ENCODE assay signal across 13 mouse cellular contexts in genomic region chr19:6299003-6299402, GRCm38 (mm10). TPM values are rescaled to one million over a fixed set of nuclear protein-coding genes. Genes with fewer than 3 reads are reported as not detected.
A peak's percentile ranks its signal among the peaks of the same experiment; 100 is the strongest.
DNase-seq lines count a peak whose midpoint lies in the region; ATAC-seq and TF ChIP-seq lines count a peak whose summit lies in the region.
"Had no signal": no experiment of that assay in that cellular context is flagged by ENCODE, and none has a peak within 500 bp of the region (broad histone marks: within the 10 kb centered on the region; RNA-seq: fewer than 3 reads in every experiment).

No protein-coding gene starts in this region.

- peak overlapping the region; percentile 10; the same call in 1 of the 2 replicates for H3K27ac ChIP-seq in kidney, adult 2 months (ENCODE audit: insufficient read depth, low read depth, low read length)
- H3K27ac ChIP-seq in liver, embryonic 13.5 days, result peak overlapping the region; percentile 94
- H3K27ac ChIP-seq in midbrain, embryonic 13.5 days, result no peak overlapping the region
- H3K27ac ChIP-seq: forebrain, embryonic 13.5 days had no signal

- peak overlapping the region; percentile 45 for H3K4me3 ChIP-seq in erythroblast, embryonic 14.5 days (replicated peaks)
- no peak overlapping the region for H3K4me3 ChIP-seq in kidney, adult 2 months (ENCODE audit: insufficient read depth, low read depth, low read length)
- 0 out of 2 replicates have a peak overlapping the region, but pooled peaks have one; percentile 12 for H3K4me3 ChIP-seq in liver, embryonic 13.5 days (replicated peaks)
- no peak overlapping the region for H3K4me3 ChIP-seq in midbrain, embryonic 13.5 days (replicated peaks)
- H3K4me3 ChIP-seq: forebrain, embryonic 13.5 days; midbrain, embryonic 10.5 days had no signal

- H3K9ac ChIP-seq in liver, embryonic 13.5 days, result peak overlapping the region; percentile 68
- H3K9ac ChIP-seq in midbrain, embryonic 13.5 days (replicated peaks), result no peak overlapping the region
- H3K9ac ChIP-seq: forebrain, embryonic 13.5 days had no signal

- 50% methylated on average over 4 of the region's 4 CpGs for WGBS in kidney, adult 2 months
- 65% methylated on average over 4 of the region's 4 CpGs for WGBS in liver, embryonic 13.5 days (ENCODE audit: insufficient replicate concordance)
- WGBS in midbrain, embryonic 13.5 days, result 90% methylated on average over 4 of the region's 4 CpGs

- no peak for TF ChIP-seq CTCF in kidney, adult 2 months (conservative IDR thresholded peaks at IDR 0.05; ENCODE audit: insufficient read depth, insufficient read length, low read depth, low read length)

- H3K9me3 ChIP-seq in erythroblast, embryonic 14.5 days (ENCODE audit: control insufficient read depth, low read length), result no peaks in the 10 kb centered on the region
- no peaks in the 10 kb centered on the region for H3K9me3 ChIP-seq in liver, embryonic 13.5 days (replicated peaks)
- no peaks in the 10 kb centered on the region for H3K9me3 ChIP-seq in midbrain, embryonic 13.5 days
- H3K9me3 ChIP-seq: forebrain, embryonic 13.5 days; G1E; midbrain, embryonic 10.5 days had no signal

- H3K4me1 ChIP-seq in erythroblast, embryonic 14.5 days (ENCODE audit: control insufficient read depth), result peaks cover 97% of the 10 kb centered on the region
- H3K4me1 ChIP-seq in kidney, adult 2 months (ENCODE audit: control insufficient read depth, insufficient read depth, low read length), result peaks cover 3% of the 10 kb centered on the region; the same call in 1 of the 2 replicates
- H3K4me1 ChIP-seq in liver, embryonic 13.5 days (replicated peaks), result peaks cover 93% of the 10 kb centered on the region
- H3K4me1 ChIP-seq in midbrain, embryonic 13.5 days (replicated peaks), result 0 out of 2 replicates have a peak, but pooled peaks cover 3% of the 10 kb centered on the region
- H3K4me1 ChIP-seq: forebrain, embryonic 13.5 days had no signal

- no peak for ATAC-seq in erythroblast, adult 5-6 weeks (replicated peaks; ENCODE audit: low FRiP score, poor library complexity, severe bottlenecking)
- ATAC-seq in liver, embryonic 13.5 days (ENCODE audit: low read depth), result no peak
- no peak for ATAC-seq in midbrain, embryonic 13.5 days
- ATAC-seq: forebrain, embryonic 13.5 days; hindbrain, embryonic 16.5 days had no signal

- no peak for DNase-seq in kidney, adult 2 months
- DNase-seq in kidney, adult 8-10 months, result no peak
- DNase-seq in 416B (ENCODE audit: low read depth), result peak; percentile 19
- no peak for DNase-seq in liver, embryonic 13.5 days
- DNase-seq in embryo, embryonic 10 days (ENCODE audit: low spot score), result no peak
- DNase-seq: cerebellum, adult 8-10 months had no signal

- H3K36me3 ChIP-seq in erythroblast, embryonic 14.5 days (ENCODE audit: control insufficient read depth), result peaks cover 84% of the 10 kb centered on the region
- H3K36me3 ChIP-seq in kidney, adult 2 months (ENCODE audit: control insufficient read depth, insufficient read depth, low read length), result 0 out of 2 replicates have a peak, but pooled peaks cover 2% of the 10 kb centered on the region
- H3K36me3 ChIP-seq in liver, embryonic 13.5 days, result peaks cover 65% of the 10 kb centered on the region
- H3K36me3 ChIP-seq in midbrain, embryonic 13.5 days, result peaks cover 68% of the 10 kb centered on the region

- no peaks in the 10 kb centered on the region for H3K27me3 ChIP-seq in erythroblast, embryonic 14.5 days (ENCODE audit: control insufficient read depth)
- no peaks in the 10 kb centered on the region for H3K27me3 ChIP-seq in kidney, adult 2 months (replicated peaks; ENCODE audit: control insufficient read depth, insufficient read depth, low read length)
- no peaks in the 10 kb centered on the region for H3K27me3 ChIP-seq in liver, embryonic 13.5 days
- H3K27me3 ChIP-seq in midbrain, embryonic 13.5 days, result no peaks in the 10 kb centered on the region
- H3K27me3 ChIP-seq: forebrain, embryonic 13.5 days had no signal

- peak overlapping the region; percentile 56 for H3K4me2 ChIP-seq in liver, embryonic 13.5 days
- no peak overlapping the region for H3K4me2 ChIP-seq in midbrain, embryonic 13.5 days (replicated peaks)
- H3K4me2 ChIP-seq: forebrain, embryonic 13.5 days had no signal

- no peak for TF ChIP-seq POLR2A in kidney, adult 2 months (IDR thresholded peaks at IDR 0.05; ENCODE audit: low read depth, low read length)

RNA-seq across cellular contexts. Expression of gene Cdc42bpg, which starts 7.3 kb away (rescaled TPM):
- polyA plus RNA-seq in erythroblast, embryonic 14.5 days (2012), result 0.62 and 0.69 TPM in 2 replicates
- 0.21 TPM in 1 of 2 replicates, not detected in the other for total RNA-seq in erythroblast, adult 5-6 weeks (2015; ENCODE audit: low replicate concordance)
- total RNA-seq in erythroblast, adult 5-6 weeks (2017; ENCODE audit: low replicate concordance), result 0.17 and 0.70 TPM in 2 replicates
- 26.6 and 31.1 TPM in 2 replicates for polyA plus RNA-seq in kidney, adult 2 months (2012; rRNA removed)
- polyA plus RNA-seq in liver, embryonic 13.5 days (2015; fragmentation: Nextera tagmentation; extraction: Ambion mirVana), result 0.14 and 0.16 TPM in 2 replicates
- polyA plus RNA-seq in midbrain, embryonic 13.5 days (2015; fragmentation: Nextera tagmentation; extraction: Ambion mirVana), result 0.39 and 0.46 TPM in 2 replicates

RNA-seq across cellular contexts. Expression of gene Ehd1, which starts 22.5 kb away (rescaled TPM):
- 31.6 and 32.9 TPM in 2 replicates for polyA plus RNA-seq in erythroblast, embryonic 14.5 days (2012)
- total RNA-seq in erythroblast, adult 5-6 weeks (2015; ENCODE audit: low replicate concordance), result 12.7 and 13.2 TPM in 2 replicates
- 25.8 and 25.9 TPM in 2 replicates for total RNA-seq in erythroblast, adult 5-6 weeks (2017; ENCODE audit: low replicate concordance)
- 224 and 317 TPM in 2 replicates for polyA plus RNA-seq in kidney, adult 2 months (2012; rRNA removed)
- polyA plus RNA-seq in liver, embryonic 13.5 days (2015; fragmentation: Nextera tagmentation; extraction: Ambion mirVana), result 68.8 and 72.6 TPM in 2 replicates
- polyA plus RNA-seq in midbrain, embryonic 13.5 days (2015; fragmentation: Nextera tagmentation; extraction: Ambion mirVana), result 89.7 and 93.8 TPM in 2 replicates

RNA-seq across cellular contexts. Expression of gene Men1, which starts 35.8 kb away (rescaled TPM):
- 6.4 and 8.3 TPM in 2 replicates for polyA plus RNA-seq in erythroblast, embryonic 14.5 days (2012)
- total RNA-seq in erythroblast, adult 5-6 weeks (2015; ENCODE audit: low replicate concordance), result 6.0 and 7.3 TPM in 2 replicates
- total RNA-seq in erythroblast, adult 5-6 weeks (2017; ENCODE audit: low replicate concordance), result 2.5 and 9.6 TPM in 2 replicates
- polyA plus RNA-seq in kidney, adult 2 months (2012; rRNA removed), result 49.5 and 63.2 TPM in 2 replicates
- 26.3 and 29.9 TPM in 2 replicates for polyA plus RNA-seq in liver, embryonic 13.5 days (2015; fragmentation: Nextera tagmentation; extraction: Ambion mirVana)
- polyA plus RNA-seq in midbrain, embryonic 13.5 days (2015; fragmentation: Nextera tagmentation; extraction: Ambion mirVana), result 74.4 and 81.1 TPM in 2 replicates

RNA-seq across cellular contexts. Expression of gene Map4k2, which starts 41.9 kb away (rescaled TPM):
- polyA plus RNA-seq in erythroblast, embryonic 14.5 days (2012), result 1.2 and 2.1 TPM in 2 replicates
- 21.5 and 30.0 TPM in 2 replicates for total RNA-seq in erythroblast, adult 5-6 weeks (2015; ENCODE audit: low replicate concordance)
- total RNA-seq in erythroblast, adult 5-6 weeks (2017; ENCODE audit: low replicate concordance), result 14.5 and 21.1 TPM in 2 replicates
- 92.3 and 145 TPM in 2 replicates for polyA plus RNA-seq in kidney, adult 2 months (2012; rRNA removed)
- 4.5 and 5.8 TPM in 2 replicates for polyA plus RNA-seq in liver, embryonic 13.5 days (2015; fragmentation: Nextera tagmentation; extraction: Ambion mirVana)
- 13.6 and 17.1 TPM in 2 replicates for polyA plus RNA-seq in midbrain, embryonic 13.5 days (2015; fragmentation: Nextera tagmentation; extraction: Ambion mirVana)

RNA-seq across cellular contexts. Expression of gene Atg2a, which starts 57.5 kb away (rescaled TPM):
- 5.6 and 6.0 TPM in 2 replicates for polyA plus RNA-seq in erythroblast, embryonic 14.5 days (2012)
- total RNA-seq in erythroblast, adult 5-6 weeks (2015; ENCODE audit: low replicate concordance), result 32.4 and 33.4 TPM in 2 replicates
- 32.2 and 39.0 TPM in 2 replicates for total RNA-seq in erythroblast, adult 5-6 weeks (2017; ENCODE audit: low replicate concordance)
- polyA plus RNA-seq in kidney, adult 2 months (2012; rRNA removed), result 27.4 and 33.2 TPM in 2 replicates
- 4.1 and 4.8 TPM in 2 replicates for polyA plus RNA-seq in liver, embryonic 13.5 days (2015; fragmentation: Nextera tagmentation; extraction: Ambion mirVana)
- 11.4 and 12.4 TPM in 2 replicates for polyA plus RNA-seq in midbrain, embryonic 13.5 days (2015; fragmentation: Nextera tagmentation; extraction: Ambion mirVana)

Comparison
In these comparisons a context has a peak if more than half of its experiments do, and no peak if none do; other contexts are left out.
1. H3K4me3 ChIP-seq: peak in erythroblast, embryonic 14.5 days (single experiment) and liver, embryonic 13.5 days (single experiment); none in kidney, adult 2 months (single experiment) and midbrain, embryonic 13.5 days (single experiment).
2. RNA of gene Cdc42bpg, which starts 7.3 kb away (polyA plus RNA-seq): 26.6 to 31.1 TPM in kidney, adult 2 months; 0.62 to 0.69 TPM in erythroblast, embryonic 14.5 days, 0.39 to 0.46 TPM in midbrain, embryonic 13.5 days and 0.14 to 0.16 TPM in liver, embryonic 13.5 days; every median in the first group is over 10 times any median in the second.